Mouse (Mus musculus): ENCODE data around the gene Ppp1r15a.

GRCm38 (mm10) chr7:45494548-45494947, 31.5 kb downstream of the Ppp1r15a start:
- TF ChIP-seq POLR2A (IDR thresholded peaks at IDR 0.05; ENCODE audit: low read depth, low read length) (no peak), CTCF (IDR thresholded peaks at IDR 0.05; ENCODE audit: extremely low read depth, insufficient read length, insufficient replicate concordance, low read depth, low read length) (no peak)
